Mouse (Mus musculus) stomach, postnatal 0 days (tissue): ENCODE data around the gene Acd.

ENCODE experiments used
- CTCF ChIP-seq: IDR thresholded peaks from 2 replicates; pipeline ENCODE4 v1.5.1; 2016; ENCODE audit warnings: antibody characterized with exemption, low read depth, mild to moderate bottlenecking, moderate library complexity
- EP300 ChIP-seq: optimal IDR thresholded peaks from 2 replicates; pipeline ENCODE3; 2016; ENCODE audit warnings: antibody characterized with exemption

DNA sequence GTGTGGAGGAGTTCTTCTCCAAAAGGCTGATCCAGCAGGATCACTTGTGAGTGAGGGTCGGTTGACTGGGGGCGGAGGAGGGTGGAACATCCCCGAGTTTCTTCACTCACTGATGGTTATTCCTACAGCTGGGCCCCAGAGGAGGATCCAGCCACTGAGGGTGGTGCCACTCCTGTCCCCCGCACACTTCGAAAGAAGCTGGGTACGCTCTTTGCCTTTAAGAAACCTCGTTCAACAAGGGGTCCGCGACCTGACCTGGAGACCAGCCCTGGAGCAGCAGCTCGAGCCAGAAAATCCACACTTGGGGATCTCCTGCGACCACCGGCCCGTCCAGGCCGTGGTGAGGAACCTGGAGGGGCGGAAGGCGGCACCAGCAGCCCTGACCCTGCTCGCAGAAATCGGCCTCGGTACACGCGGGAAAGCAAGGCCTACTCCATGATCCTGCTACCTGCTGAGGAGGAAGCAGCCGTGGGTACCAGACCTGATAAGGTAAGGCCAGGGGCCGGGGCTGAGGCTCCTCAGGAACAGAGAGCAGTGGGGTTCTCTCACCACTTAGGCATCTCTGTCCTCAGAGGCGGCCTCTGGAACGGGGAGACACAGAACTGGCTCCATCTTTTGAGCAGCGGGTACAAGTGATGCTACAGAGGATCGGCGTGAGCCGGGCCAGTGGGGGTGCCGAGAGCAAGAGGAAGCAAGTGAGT lies 5.7 kb downstream of the Acd start:
- TF ChIP-seq CTCF (no peak), EP300 (no peak)
